In genomic region chr2:151773476-151773875, GRCm38 (mm10) we compare ENCODE assay signal across 17 mouse cellular contexts. TPM values are rescaled to one million over a fixed set of nuclear protein-coding genes. Genes with fewer than 3 reads are reported as not detected.
DNase-seq lines count a peak whose midpoint lies in the region; ATAC-seq lines count a peak whose summit lies in the region.
"Had no signal": no experiment of that assay in that cellular context is flagged by ENCODE, and none has a peak within 500 bp of the region (broad histone marks: within the 10 kb centered on the region; RNA-seq: fewer than 3 reads in every experiment).

No protein-coding gene starts in this region.

- no peaks in the 10 kb centered on the region for H3K36me3 ChIP-seq in intestine, embryonic 15.5 days
- H3K36me3 ChIP-seq: heart, embryonic 10.5 days had no signal

- H3K4me3 ChIP-seq in intestine, embryonic 15.5 days (replicated peaks), result no peak overlapping the region
- H3K4me3 ChIP-seq: forebrain, embryonic 13.5 days; heart, embryonic 10.5 days had no signal

- no peaks in the 10 kb centered on the region for H3K4me1 ChIP-seq in intestine, embryonic 15.5 days (replicated peaks)
- H3K4me1 ChIP-seq: forebrain, embryonic 13.5 days; heart, embryonic 10.5 days had no signal

- H3K9me3 ChIP-seq in intestine, embryonic 15.5 days, result no peaks in the 10 kb centered on the region
- H3K9me3 ChIP-seq: forebrain, embryonic 13.5 days; heart, embryonic 10.5 days had no signal

- 80% methylated on average over 8 of the region's 8 CpGs for WGBS in intestine, embryonic 15.5 days

- no peaks in the 10 kb centered on the region for H3K27me3 ChIP-seq in intestine, embryonic 15.5 days (replicated peaks)
- H3K27me3 ChIP-seq: forebrain, embryonic 13.5 days had no signal

- H3K27ac ChIP-seq in intestine, embryonic 15.5 days, result no peak overlapping the region
- H3K27ac ChIP-seq: forebrain, embryonic 13.5 days; heart, embryonic 10.5 days; liver, embryonic 14.5 days had no signal

- DNase-seq in heart, adult 11 months, result peak; percentile 89
- no peak for DNase-seq in heart, postnatal 4 days
- peak; percentile 73 for DNase-seq in brain, adult 2 months (ENCODE audit: low read depth, low spot score)
- DNase-seq in layer of hippocampus, adult 9-10 months (ENCODE audit: low spot score), result peak; percentile 3
- peak; percentile 53 for DNase-seq in lung, postnatal 10 days
- no peak for DNase-seq in urinary bladder, adult 18-20 months (ENCODE audit: low spot score in 2 of 2)
- no peak for DNase-seq in thymus, postnatal 36 days
- DNase-seq: cerebellum, adult 2 months; gastrocnemius, postnatal 10 days; heart, postnatal 36 days; kidney, postnatal 25 days had no signal

- no peak overlapping the region for H3K4me2 ChIP-seq in intestine, embryonic 15.5 days (replicated peaks)
- H3K4me2 ChIP-seq: forebrain, embryonic 13.5 days; midbrain, embryonic 11.5 days had no signal

- ATAC-seq in intestine, embryonic 15.5 days, result no peak
- ATAC-seq: forebrain, embryonic 13.5 days; intestine, embryonic 16.5 days had no signal

- H3K9ac ChIP-seq in intestine, embryonic 15.5 days, result no peak overlapping the region
- H3K9ac ChIP-seq: forebrain, embryonic 13.5 days; liver, embryonic 14.5 days had no signal

RNA-seq across cellular contexts. Expression of gene Psmf1, which starts 29.5 kb away (rescaled TPM):
- total RNA-seq in heart, postnatal 4 days (2021), result 10 to 100 TPM; 32.0 to 33.0 TPM
- 39.8 and 42.2 TPM in 2 replicates for polyA plus RNA-seq in intestine, embryonic 15.5 days (2015; fragmentation: Nextera tagmentation; extraction: Ambion mirVana)

Comparison
In these comparisons a context has a peak if more than half of its experiments do, and no peak if none do; other contexts are left out.
1. DNase-seq: peak in heart, adult 11 months (single experiment), brain, adult 2 months (single experiment), layer of hippocampus, adult 9-10 months (single experiment) and lung, postnatal 10 days (single experiment); none in heart, postnatal 4 days (single experiment), urinary bladder, adult 18-20 months (0 of 2) and thymus, postnatal 36 days (0 of 2).